Mouse (Mus musculus) Patski (cell line): ENCODE results near the gene Hyou1. TPM values are rescaled to one million over a fixed set of nuclear protein-coding genes. Genes with fewer than 3 reads are reported as not detected.
"Not testable (repeated sequence)": the region's sequence is repeated elsewhere in the genome, so short reads cannot be mapped to it uniquely, and the experiment has no call there.

Source experiments
- ATAC-seq: fragments of 100-300 bp; one replicate; pipeline ENCODE4 v1.8.0; 2021
- CTCF ChIA-PET: fragments of 350-600 bp; sonication (Branson Sonifier 250); formaldehyde crosslinking; loops from one replicate; lab custom pipeline; 2022; ENCODE audit warnings: inconsistent platforms; lab: Charles Lee
- POLR2A ChIA-PET: fragments of 350-600 bp; sonication (Branson Sonifier 250); formaldehyde crosslinking; loops from one replicate; lab custom pipeline; 2022; ENCODE audit warnings: antibody characterized with exemption, inconsistent platforms; lab: Charles Lee
- DNase-seq: peaks from one replicate; pipeline ENCODE4 v3.0.0-alpha.2; 2011; ENCODE audit warnings: low read depth, low spot score
- H3K27me3 ChIP-seq: fragments of 371-371 bp; one replicate; pipeline ENCODE4 v1.5.1; 2021
- CTCF ChIP-seq: fragments of 100-300 bp; IDR thresholded peaks from one replicate; pipeline ENCODE4 v1.5.1; 2021
- in situ Hi-C: fragments of 300-500 bp; cut with MboI; formaldehyde crosslinking; loops from 3 replicates; pipeline ENCODE4 v1.11.1; 2018; ENCODE audit warnings: low pct_unique_long_range_greater_than_20kb, mixed read lengths
- polyA plus RNA-seq: library from polyadenylated mRNA; unstranded; gene quantifications from one replicate; pipeline ENCODE4 v1.2.3, GENCODE M21; 2021

The Hyou1 gene
- polyA plus RNA-seq, 1 experiment from 2014 or later, result 190 TPM

DNA sequence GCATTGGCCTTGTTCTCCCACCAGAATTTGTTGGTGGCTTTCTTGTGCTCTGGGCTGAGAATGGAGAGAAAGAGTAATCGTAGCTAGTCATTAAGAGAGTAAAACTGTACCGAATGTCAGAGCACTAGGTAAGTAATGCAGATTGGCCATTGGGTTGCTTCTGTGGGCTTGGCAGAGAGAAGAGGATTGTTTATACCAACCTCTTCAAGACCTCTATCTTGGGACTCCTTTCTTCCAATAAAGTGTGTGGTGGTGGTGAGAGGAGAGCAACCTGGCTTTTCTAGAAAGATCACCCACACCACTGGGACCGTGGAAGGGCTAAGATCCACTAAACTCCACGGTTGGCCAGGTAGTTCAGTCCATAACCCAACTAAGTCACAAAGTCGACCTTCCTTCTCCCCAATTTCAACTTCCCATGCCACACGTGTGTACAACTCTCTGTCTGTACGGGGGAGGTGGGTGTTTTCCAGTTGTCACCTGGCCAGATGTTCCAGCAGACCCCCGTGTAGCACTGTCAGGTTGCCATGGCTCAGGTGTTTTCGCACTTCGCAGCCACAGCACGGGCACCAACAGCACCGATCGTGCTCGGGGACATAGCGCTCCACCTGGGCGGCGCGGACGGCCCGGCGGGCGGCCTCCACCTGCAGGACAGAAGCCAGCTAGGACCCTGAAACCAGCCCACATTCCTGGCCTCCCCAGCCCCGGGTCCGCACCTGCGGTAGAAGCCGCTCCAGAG lies 38.0 kb downstream of the Hyou1 start:
- POLR2A ChIA-PET, result interaction anchor here (0.6 to 1.6 kb wide), 4 partner anchors 8 to 26 kb away, joined by 3 to 11 read pairs (median 4); partner anchors contain the start of gene Trappc4
- CTCF ChIA-PET, result interaction anchor here (1.8 to 2.1 kb wide), 2 partner anchors 9 to 269 kb away, joined by 6 to 9 read pairs; partner anchors contain the start of gene Trappc4
- in situ Hi-C loops, result no loop called here

DNA sequence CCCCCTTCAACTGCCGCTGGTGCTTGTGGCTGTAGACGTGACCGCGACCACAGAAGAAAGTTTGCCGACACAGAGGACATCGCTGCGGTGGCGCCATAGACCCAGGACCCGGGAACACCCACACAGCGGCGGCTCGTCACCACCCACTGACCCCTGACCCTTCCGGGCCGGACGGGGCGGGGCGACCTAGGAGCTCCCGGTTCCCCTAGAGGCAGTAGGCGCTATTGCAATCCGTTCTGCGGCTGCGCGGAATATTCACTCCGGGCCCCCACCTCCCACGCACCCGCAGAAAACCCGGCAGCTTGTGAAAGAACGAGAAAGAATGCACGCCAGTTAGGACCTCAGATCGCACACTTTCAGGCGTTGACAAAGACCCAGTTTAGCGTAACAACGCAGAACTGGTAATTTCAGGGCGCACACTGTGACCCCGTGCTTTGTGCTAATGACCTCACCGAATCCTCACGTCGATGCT lies 38.6 kb downstream of the Hyou1 start:
- peak; percentile 35 for DNase-seq
- in situ Hi-C loops, result no loop called here
- ChIA-PET CTCF (interaction anchor here (1.1 to 2.1 kb wide), 3 partner anchors 10 to 268 kb away, joined by 3 to 9 read pairs (median 6); partner anchors contain the start of genes Bcl9l and Trappc4), POLR2A (interaction anchor here (0.7 to 1.6 kb wide), 2 partner anchors 9 to 18 kb away, joined by 4 to 11 read pairs; partner anchors contain the start of gene Trappc4)
- H3K27me3 ChIP-seq, result no peaks in the 10 kb centered on the region
- peak; percentile 81 for TF ChIP-seq CTCF
- peak; percentile 76 for ATAC-seq

More for the DNA sequence above, 38.0 kb downstream of the Hyou1 start:
- no peak for TF ChIP-seq CTCF
- no peaks in the 10 kb centered on the region for H3K27me3 ChIP-seq
- DNase-seq (no peak), ATAC-seq (peak; percentile 65)

DNA sequence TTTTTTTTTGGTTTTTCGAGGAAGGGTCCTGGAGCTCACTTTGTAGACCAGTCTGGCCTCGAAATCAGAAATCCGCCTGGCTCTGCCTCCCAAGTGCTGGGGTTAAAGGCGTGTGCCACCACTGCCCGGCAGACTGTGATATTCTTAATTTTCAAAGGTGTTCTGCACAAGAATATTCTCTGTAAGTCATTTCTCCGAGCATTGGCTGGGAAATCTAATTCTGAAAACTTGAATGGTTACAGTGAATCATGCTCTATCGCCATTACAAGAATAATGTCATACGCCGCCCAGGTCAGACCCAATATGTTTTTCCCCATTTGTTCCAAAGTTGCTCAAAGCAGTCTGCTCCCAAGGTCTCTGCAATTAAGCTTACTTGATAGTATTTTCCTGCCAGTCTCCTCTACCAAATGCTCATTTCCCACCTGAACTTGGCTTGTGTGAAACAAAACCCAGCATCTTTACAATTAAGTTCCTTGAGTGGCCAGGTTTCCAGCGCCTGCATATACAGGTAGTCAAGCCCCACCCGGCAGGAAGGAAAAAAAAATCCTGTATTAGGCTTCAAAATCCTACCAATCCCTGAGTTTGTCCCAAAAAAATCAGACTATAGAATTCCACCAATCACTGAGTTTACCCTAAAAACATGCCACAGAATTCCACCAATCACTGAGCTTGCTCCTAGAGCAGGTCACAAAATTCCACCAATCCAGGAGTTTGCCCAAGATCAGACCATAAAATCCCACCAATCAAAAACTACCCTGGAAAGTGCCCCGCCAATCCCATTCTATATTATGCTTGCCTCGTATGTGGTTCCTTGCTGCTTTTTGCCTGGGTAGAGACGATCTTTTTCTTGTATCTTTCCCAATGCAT lies 39.5 kb downstream of the Hyou1 start, which contains the start of gene Ccdc84:
Gene Ccdc84, minus strand, starts transcription at position 51 of the 867 bp plus-strand sequence.
- DNase-seq (no peak), ATAC-seq (no peak)
- ChIA-PET CTCF (interaction anchor here (1.1 to 2.1 kb wide), 3 partner anchors 10 to 268 kb away, joined by 3 to 9 read pairs (median 6); partner anchors contain the start of genes Bcl9l and Trappc4), POLR2A (interaction anchor here (0.7 to 1.6 kb wide), 3 partner anchors 10 to 19 kb away, joined by 3 to 11 read pairs (median 4); partner anchors contain the start of gene Trappc4)
- no peaks in the 10 kb centered on the region for H3K27me3 ChIP-seq
- in situ Hi-C loops, result no loop called here
- TF ChIP-seq CTCF, result no peak

DNA sequence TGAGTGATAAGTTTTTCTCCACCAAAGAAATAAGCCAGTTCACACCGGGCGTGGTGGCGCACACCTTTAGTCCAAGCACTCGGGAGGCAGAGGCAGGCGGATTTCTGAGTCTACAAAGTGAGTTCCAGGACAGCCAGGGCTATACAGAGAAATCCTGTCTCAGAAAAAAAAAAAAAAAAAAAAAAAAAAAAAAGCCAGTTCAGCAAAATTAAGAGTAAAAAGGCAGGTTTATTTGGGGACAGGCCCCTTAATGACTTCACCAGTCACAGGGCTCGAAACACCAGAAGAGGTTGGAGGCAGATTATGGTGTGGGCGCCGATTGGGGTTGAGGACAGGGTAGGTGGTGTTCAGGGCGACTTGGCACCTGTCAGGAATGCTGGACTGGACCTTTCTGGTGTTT lies 40.4 kb downstream of the Hyou1 start:
- POLR2A ChIA-PET, in situ Hi-C loops: not testable (repeated sequence)
- CTCF ChIA-PET, result interaction anchor here (2.1 kb wide), 1 partner anchor 267 kb away, joined by 6 read pairs; no protein-coding TSS in a partner anchor

DNA sequence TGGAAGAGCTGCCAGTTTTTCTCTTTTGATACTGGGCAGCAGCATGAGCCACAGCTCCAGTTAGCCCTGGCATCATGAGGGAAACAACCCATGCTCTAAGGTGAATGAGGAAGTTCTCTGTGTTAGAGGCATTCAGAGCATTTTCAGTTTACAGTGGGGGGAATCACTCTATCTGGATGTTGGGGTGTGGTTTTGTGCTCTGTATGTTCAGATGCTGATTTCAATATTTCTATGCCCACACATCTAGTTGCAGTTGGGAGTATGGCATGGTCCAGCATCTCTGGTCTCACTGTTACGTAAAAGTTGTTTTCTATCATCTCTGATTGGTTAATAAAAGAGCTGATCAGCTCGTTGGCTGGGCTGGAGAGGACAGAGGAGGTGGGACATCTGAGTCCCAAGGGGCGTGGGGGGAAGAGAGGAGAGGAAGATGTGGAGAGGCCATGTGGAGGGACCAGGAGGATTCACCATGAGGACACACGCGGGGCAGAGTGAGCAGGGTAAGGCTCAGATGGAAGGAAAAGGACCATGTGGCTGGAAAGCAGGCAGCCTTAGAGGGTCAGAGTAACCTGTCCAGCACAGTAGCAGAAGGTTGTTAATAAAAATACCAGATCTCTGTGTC lies 41.1 kb downstream of the Hyou1 start:
- CTCF ChIA-PET, result interaction anchor here (2.0 kb wide), 1 partner anchor 10 kb away, joined by 5 read pairs; no protein-coding TSS in a partner anchor
- in situ Hi-C loops, result no loop called here

More for the DNA sequence above, 40.4 kb downstream of the Hyou1 start:
- not testable (repeated sequence) for DNase-seq, H3K27me3 ChIP-seq, ATAC-seq

DNA sequence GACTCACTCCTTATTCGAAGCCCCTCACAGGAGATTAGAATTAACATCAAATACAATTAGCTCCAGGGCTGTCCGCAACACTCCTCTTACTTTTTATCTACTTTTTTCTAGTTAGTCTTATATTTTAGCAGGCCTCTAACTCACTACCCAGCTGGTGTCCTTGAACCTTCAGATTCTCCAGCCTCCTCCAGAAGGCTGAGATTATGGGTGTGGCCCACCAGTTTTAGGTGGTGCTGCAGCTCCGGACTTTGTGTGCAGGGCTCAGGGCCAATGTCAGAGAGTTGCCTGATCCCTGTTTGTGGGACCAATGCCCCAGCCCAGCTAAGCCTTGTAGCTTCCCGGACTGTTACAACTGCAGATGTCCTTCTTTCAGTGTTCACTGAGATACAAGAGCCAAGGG lies 44.3 kb downstream of the Hyou1 start:
- TF ChIP-seq CTCF, result no peak
- ATAC-seq (no peak), DNase-seq (no peak)
- H3K27me3 ChIP-seq, result no peaks in the 10 kb centered on the region
- in situ Hi-C loops, result no loop called here
- ChIA-PET POLR2A (no interaction called here), CTCF (interaction anchor here (0.8 to 1.4 kb wide), 2 partner anchors 9 to 31 kb away, joined by 3 read pairs; partner anchors contain the start of gene Upk2)

More for the DNA sequence above, 41.1 kb downstream of the Hyou1 start:
- H3K27me3 ChIP-seq, result no peaks in the 10 kb centered on the region
- no peak for TF ChIP-seq CTCF
- ATAC-seq (no peak), DNase-seq (no peak)
- POLR2A ChIA-PET, result no interaction called here

DNA sequence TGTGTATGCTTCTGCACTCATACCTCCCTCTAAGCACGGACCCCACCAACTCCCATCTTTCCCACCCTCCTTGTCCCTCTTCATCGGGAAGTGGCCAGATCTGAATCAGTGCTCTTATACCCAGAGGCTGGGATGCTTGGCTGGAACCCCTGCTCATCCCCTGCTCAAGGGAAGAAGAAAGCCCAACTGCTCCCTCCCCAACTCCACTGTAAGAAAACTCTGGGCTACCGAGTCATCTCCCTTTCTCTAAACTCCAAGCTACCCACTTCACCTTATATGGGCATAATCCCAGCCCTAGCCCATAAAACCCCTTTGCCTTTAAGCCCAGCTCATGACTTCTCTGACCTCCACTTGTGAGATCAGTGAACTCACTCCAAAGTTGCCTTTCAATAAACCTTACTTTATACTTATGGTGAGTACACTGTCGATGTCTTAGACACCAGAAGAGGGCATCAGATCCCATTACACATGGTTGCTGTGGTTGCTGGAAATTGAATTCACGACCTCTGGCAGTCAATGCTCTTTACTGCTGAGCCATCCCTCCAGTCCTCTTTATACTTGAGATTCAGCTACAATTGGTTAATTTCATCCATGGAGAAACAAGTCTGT lies 53.4 kb downstream of the Hyou1 start:
- H3K27me3 ChIP-seq, result peaks cover 11% of the 10 kb centered on the region
- DNase-seq (no peak), ATAC-seq (no peak)
- POLR2A ChIA-PET, result no interaction called here
- CTCF ChIA-PET, result interaction anchor here (0.9 to 1.9 kb wide), 2 partner anchors 21 to 108 kb away, joined by 3 to 4 read pairs; no protein-coding TSS in a partner anchor
- in situ Hi-C loops, result no loop called here
- TF ChIP-seq CTCF, result no peak

DNA sequence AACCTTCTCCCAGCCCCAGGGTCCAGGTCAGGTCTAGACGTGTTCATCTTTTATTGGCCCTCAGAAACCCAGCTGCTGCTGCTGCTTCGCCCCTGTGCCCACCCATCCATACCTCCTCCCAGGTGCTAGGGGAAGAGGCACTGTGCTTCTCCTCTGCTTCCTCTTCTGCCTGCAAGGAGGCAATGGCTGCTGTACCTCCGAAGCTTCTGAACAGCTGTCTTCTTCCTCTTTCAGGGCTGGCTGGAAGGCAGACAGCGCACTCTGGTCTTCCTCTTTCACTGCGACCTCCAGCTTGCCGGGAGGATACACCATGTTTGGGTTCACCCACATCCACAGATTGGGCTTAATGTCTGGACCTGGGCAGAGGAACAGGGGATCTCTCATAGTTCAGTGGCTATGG lies 56.5 kb downstream of the Hyou1 start:
- peaks cover 11% of the 10 kb centered on the region for H3K27me3 ChIP-seq
- no peak for DNase-seq
- in situ Hi-C loops, result no loop called here
- ATAC-seq, result no peak
- POLR2A ChIA-PET, result no interaction called here
- TF ChIP-seq CTCF, result no peak
- CTCF ChIA-PET, result no interaction called here

DNA sequence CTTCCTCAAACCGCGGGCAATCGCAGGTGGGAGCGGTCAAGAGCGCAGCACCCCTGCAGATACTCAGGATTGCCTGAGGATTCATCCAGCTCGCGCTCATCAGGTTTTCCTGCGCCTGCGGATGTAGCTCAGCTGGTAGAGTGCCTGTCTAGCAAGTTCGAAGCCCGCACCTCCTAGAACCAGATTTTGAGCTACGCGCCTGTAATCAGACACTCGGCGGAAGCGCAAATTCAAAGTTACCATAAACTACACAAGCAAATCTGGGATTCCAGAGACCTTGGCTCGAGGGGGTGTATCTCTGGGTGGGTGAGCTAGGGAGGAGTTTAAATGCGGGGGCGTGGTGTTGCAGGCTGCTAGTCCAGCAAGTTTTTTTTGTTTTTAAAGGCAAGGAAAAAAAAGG lies 61.7 kb downstream of the Hyou1 start, which contains the start of gene Foxr1:
Gene Foxr1, minus strand, starts transcription at position 176 of the 400 bp plus-strand sequence.
- POLR2A ChIA-PET, result no interaction called here
- DNase-seq (no peak), ATAC-seq (no peak)
- no peak for TF ChIP-seq CTCF
- in situ Hi-C loops, result no loop called here
- peaks cover 7% of the 10 kb centered on the region for H3K27me3 ChIP-seq
- CTCF ChIA-PET, result interaction anchor here (1.3 kb wide), 1 partner anchor 13 kb away, joined by 5 read pairs; no protein-coding TSS in a partner anchor

Other genes starting within 250 kb of the Hyou1 start
- gene Mcam, start 245.0 kb upstream of the Hyou1 start, polyA plus RNA-seq, result 72.8 TPM
- gene Cbl, start 145.4 kb upstream of the Hyou1 start, polyA plus RNA-seq, result 20.2 TPM
- not detected for gene Ccdc153, start 138.8 kb upstream of the Hyou1 start, polyA plus RNA-seq
- gene Pdzd3, start 128.0 kb upstream of the Hyou1 start, polyA plus RNA-seq, result 0.03 TPM
- 1.3 TPM for gene Nlrx1, start 110.9 kb upstream of the Hyou1 start, polyA plus RNA-seq
- 0.04 TPM for gene Abcg4, start 90.9 kb upstream of the Hyou1 start, polyA plus RNA-seq
- 18.1 TPM for gene Hinfp, start 73.8 kb upstream of the Hyou1 start, polyA plus RNA-seq
- 29.5 TPM for gene C2cd2l, start 59.2 kb upstream of the Hyou1 start, polyA plus RNA-seq
- 37.0 TPM for gene Dpagt1, start 53.5 kb upstream of the Hyou1 start, polyA plus RNA-seq
- 80.2 TPM for gene H2afx, start 44.8 kb upstream of the Hyou1 start, polyA plus RNA-seq
- gene Hmbs, start 35.3 kb upstream of the Hyou1 start, polyA plus RNA-seq, result 46.8 TPM
- gene Vps11, start 17.8 kb upstream of the Hyou1 start, polyA plus RNA-seq, result 46.5 TPM
- 28.7 TPM for gene Slc37a4, start 17.4 kb downstream of the Hyou1 start, polyA plus RNA-seq
- 764 TPM for gene Rps25, start 27.6 kb downstream of the Hyou1 start, polyA plus RNA-seq
- 66.3 TPM for gene Trappc4, start 28.1 kb downstream of the Hyou1 start, polyA plus RNA-seq
- 30.5 TPM for gene Ccdc84, start 39.1 kb downstream of the Hyou1 start, polyA plus RNA-seq
- gene Foxr1, start 61.6 kb downstream of the Hyou1 start, polyA plus RNA-seq, result not detected
- gene Upk2, start 75.5 kb downstream of the Hyou1 start, polyA plus RNA-seq, result not detected
- 40.4 TPM for gene Bcl9l, start 103.3 kb downstream of the Hyou1 start, polyA plus RNA-seq
- not detected for gene Cxcr5, start 182.4 kb downstream of the Hyou1 start, polyA plus RNA-seq
- gene Ddx6, start 225.4 kb downstream of the Hyou1 start, polyA plus RNA-seq, result 95.5 TPM